9 mouse cellular contexts compared by ENCODE assay signal in the genomic region with DNA sequence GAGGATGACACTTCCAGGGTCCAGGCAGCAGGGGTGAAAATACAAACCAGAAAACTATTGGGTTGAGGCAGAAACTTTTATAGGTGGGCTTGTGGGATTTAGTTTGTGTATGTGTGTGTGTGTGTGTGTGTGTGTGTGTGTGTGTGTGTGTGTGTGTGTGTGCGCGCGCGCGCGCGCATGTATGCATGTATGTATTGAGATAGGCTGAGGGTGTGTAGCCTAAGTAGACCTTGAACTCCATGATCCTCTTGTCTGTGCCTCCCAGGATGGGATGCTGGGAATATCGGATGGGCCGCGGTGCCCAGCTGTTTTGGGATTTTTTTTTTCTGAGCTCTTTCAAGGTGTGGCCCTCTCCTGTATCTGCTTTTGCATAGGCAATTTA. TPM values are rescaled to one million over a fixed set of nuclear protein-coding genes. Genes with fewer than 3 reads are reported as not detected.
DNase-seq lines count a peak whose midpoint lies in the region; ATAC-seq and TF ChIP-seq lines count a peak whose summit lies in the region.
"Had no signal": no experiment of that assay in that cellular context is flagged by ENCODE, and none has a peak within 500 bp of the region (broad histone marks: within the 10 kb centered on the region; RNA-seq: fewer than 3 reads in every experiment).

No protein-coding gene starts in this region.

- peak; percentile 46 for ATAC-seq in forebrain, embryonic 15.5 days (replicated peaks)
- ATAC-seq in liver, embryonic 14.5 days (ENCODE audit: insufficient read depth) = no peak
- no peak for ATAC-seq in activated CD4-positive, CD25-positive, alpha-beta regulatory T cell, adult 4 months

- peaks cover 53% of the 10 kb centered on the region for H3K4me1 ChIP-seq in heart, embryonic 10.5 days
- peaks cover 3 to 29% of the 10 kb centered on the region in 2 experiments; a peak in 2 of 4 replicates for H3K4me1 ChIP-seq in CH12.LX (ENCODE audit: control insufficient read depth in 1 of 2, insufficient read depth in 2 of 2)
- peaks cover 14% of the 10 kb centered on the region for H3K4me1 ChIP-seq in forebrain, embryonic 15.5 days
- H3K4me1 ChIP-seq in liver, embryonic 14.5 days (replicated peaks; ENCODE audit: control insufficient read depth in 2 of 2, insufficient read depth in 2 of 2, low read length in 1 of 2) = peaks cover 0 to 3% of the 10 kb centered on the region in 2 experiments; a peak in 3 of 4 replicates

- H3K27me3 ChIP-seq in heart, embryonic 10.5 days (ENCODE audit: insufficient read depth, poor library complexity, severe bottlenecking) = no peaks in the 10 kb centered on the region
- H3K27me3 ChIP-seq in CH12.LX (replicated peaks) = peaks cover 25% of the 10 kb centered on the region
- H3K27me3 ChIP-seq in forebrain, embryonic 15.5 days = no peaks in the 10 kb centered on the region
- no peaks in the 10 kb centered on the region for H3K27me3 ChIP-seq in liver, embryonic 14.5 days (ENCODE audit: control insufficient read depth, insufficient read depth, low read length)

- intact Hi-C loops in left cerebral cortex, postnatal 14 days (cut with DNase I) = no loop called here

- dilution Hi-C loops in CH12.LX (cut with MboI; ENCODE audit: extremely low pct_ligation_motif_present, extremely low pct_unique_long_range_greater_than_20kb, low sequenced_read_pairs) = no loop called here

- H3K27ac ChIP-seq in heart, embryonic 10.5 days = peak overlapping the region; percentile 88
- H3K27ac ChIP-seq in CH12.LX (ENCODE audit: insufficient read depth, low read depth) = no peak overlapping the region
- H3K27ac ChIP-seq in forebrain, embryonic 15.5 days (replicated peaks) = no peak overlapping the region
- H3K27ac ChIP-seq in liver, embryonic 14.5 days = no peak overlapping the region

- in situ Hi-C loops in CH12.LX (cut with MboI; ENCODE audit: low pct_ligation_motif_present, low pct_unique_long_range_greater_than_20kb, low sequenced_read_pairs) = loop anchor here (25.0 kb wide), 2 partner anchors 279 to 504 kb away; a partner anchor contains a TSS

- H3K9me3 ChIP-seq in heart, embryonic 10.5 days = no peaks in the 10 kb centered on the region
- H3K9me3 ChIP-seq in CH12.LX (replicated peaks; ENCODE audit: low read length) = no peaks in the 10 kb centered on the region
- no peaks in the 10 kb centered on the region for H3K9me3 ChIP-seq in forebrain, embryonic 15.5 days
- H3K9me3 ChIP-seq in liver, embryonic 14.5 days (ENCODE audit: control insufficient read depth, low read length) = no peaks in the 10 kb centered on the region

- peak overlapping the region; percentile 65 for H3K4me2 ChIP-seq in CH12.LX (ENCODE audit: insufficient read depth, low read depth, poor library complexity, severe bottlenecking)
- H3K4me2 ChIP-seq in forebrain, embryonic 15.5 days (replicated peaks) = peak overlapping the region; percentile 61
- peak overlapping the region; percentile 82 for H3K4me2 ChIP-seq in liver, embryonic 14.5 days (ENCODE audit: low read depth)

- H3K4me3 ChIP-seq in heart, embryonic 10.5 days = peak overlapping the region; percentile 85
- peak overlapping the region in 2 of 3 experiments; percentile 31 to 84 for H3K4me3 ChIP-seq in CH12.LX (replicated peaks in 1 of 3; ENCODE audit: low read depth in 2 of 3, low read length in 2 of 3, poor library complexity in 1 of 3)
- peak overlapping the region; percentile 90 for H3K4me3 ChIP-seq in forebrain, embryonic 15.5 days
- H3K4me3 ChIP-seq in liver, embryonic 14.5 days (ENCODE audit: insufficient read depth in 1 of 2, low read depth in 2 of 2, low read length in 2 of 2) = peak overlapping the region; percentile 20 to 82; a peak in 3 of 4 replicates

- TF ChIP-seq RAD21 in CH12.LX (IDR thresholded peaks at IDR 0.05; ENCODE audit: low read depth, low read length) = no peak

- no peak for TF ChIP-seq CTCF in CH12.LX (conservative IDR thresholded peaks at IDR 0.05 in 1 of 2, IDR thresholded peaks at IDR 0.05 in 1 of 2; ENCODE audit: low read depth in 2 of 2, low read length in 2 of 2)
- TF ChIP-seq CTCF in liver, embryonic 14.5 days (IDR thresholded peaks at IDR 0.05; ENCODE audit: low read depth) = no peak

- peaks cover 16% of the 10 kb centered on the region for H3K79me2 ChIP-seq in CH12.LX (replicated peaks; ENCODE audit: control insufficient read depth, extremely low read depth, insufficient read depth, poor library complexity, severe bottlenecking)

- TF ChIP-seq EP300 in CH12.LX (IDR thresholded peaks at IDR 0.05; ENCODE audit: low read length) = no peak
- TF ChIP-seq EP300 in liver, embryonic 14.5 days (IDR thresholded peaks at IDR 0.05; ENCODE audit: low read depth) = no peak

- H3K9ac ChIP-seq in CH12.LX (ENCODE audit: insufficient read depth, low read depth) = peak overlapping the region; percentile 53; the same call in 1 of the 2 replicates
- peak overlapping the region; percentile 82; the same call in 1 of the 2 replicates for H3K9ac ChIP-seq in forebrain, embryonic 15.5 days (replicated peaks)
- peak overlapping the region; percentile 56 for H3K9ac ChIP-seq in liver, embryonic 14.5 days (replicated peaks)

- peaks cover 39% of the 10 kb centered on the region for H3K36me3 ChIP-seq in heart, embryonic 10.5 days
- peaks cover 30 to 37% of the 10 kb centered on the region in 2 experiments for H3K36me3 ChIP-seq in CH12.LX (replicated peaks in 1 of 2; ENCODE audit: control insufficient read depth in 1 of 2, insufficient read depth in 1 of 2, low read length in 1 of 2)
- peaks cover 20% of the 10 kb centered on the region for H3K36me3 ChIP-seq in forebrain, embryonic 15.5 days
- peaks cover 10% of the 10 kb centered on the region for H3K36me3 ChIP-seq in liver, embryonic 14.5 days (replicated peaks; ENCODE audit: control insufficient read depth, insufficient read depth, low read depth)

- whole genome bisulfite sequencing in heart, embryonic 10.5 days = 53% methylated on average over 5 of the region's 10 CpGs
- 59% methylated on average over 10 of the region's 10 CpGs for WGBS in forebrain, embryonic 15.5 days
- WGBS in liver, embryonic 14.5 days (ENCODE audit: insufficient replicate concordance) = 40% methylated on average over 10 of the region's 10 CpGs

- no peak for DNase-seq in heart, embryonic 10.5 days (ENCODE audit: low spot score)
- DNase-seq in heart, postnatal 4 days = no peak
- DNase-seq in CH12.LX (ENCODE audit: extremely low read depth) = no peak
- DNase-seq in liver, embryonic 14.5 days (ENCODE audit: low read depth in 3 of 3, low spot score in 3 of 3) = no peak
- no peak for DNase-seq in adrenal gland, postnatal 25 days
- DNase-seq in left cerebral cortex, postnatal 14 days (ENCODE audit: low spot score in 2 of 2) = no peak

- TF ChIP-seq POLR2A in CH12.LX (IDR thresholded peaks at IDR 0.05; ENCODE audit: low read depth, low read length) = no peak

RNA-seq across cellular contexts. Expression of a gene that starts 0.4 kb away (rescaled TPM):
- polyA plus RNA-seq in heart, embryonic 10.5 days (2016; fragmentation: Nextera tagmentation; extraction: Ambion mirVana) = 29.1 and 37.7 TPM in 2 replicates
- 10 to 100 TPM; 17.4 to 20.1 TPM for total RNA-seq in heart, postnatal 4 days (2021)
- total RNA-seq in CH12.LX (2012; rRNA removed) (69.1 and 80.0 TPM in 2 replicates), CH12.LX (2014; rRNA removed) (54.4 and 54.9 TPM in 2 replicates)
- polyA plus RNA-seq in CH12.LX (2012; ENCODE audit: insufficient read length, low read depth) = 107 and 135 TPM in 2 replicates
- polyA plus RNA-seq in forebrain, embryonic 15.5 days (2015; fragmentation: Nextera tagmentation; extraction: Ambion mirVana) = 32.0 and 37.5 TPM in 2 replicates
- 26.1 and 27.2 TPM in 2 replicates for polyA plus RNA-seq in liver, embryonic 14.5 days (2012; rRNA removed)
- 11.9 and 13.8 TPM in 2 replicates for polyA plus RNA-seq in liver, embryonic 14.5 days (2014; fragmentation: Nextera tagmentation; extraction: Ambion mirVana)
- polyA plus RNA-seq in activated CD4-positive, CD25-positive, alpha-beta regulatory T cell, adult 4 months (2017; shearing (Covaris generic)) = 10 to 100 TPM; 34.6 to 37.7 TPM
- 23.5 and 31.4 TPM in 2 replicates for total RNA-seq in adrenal gland, postnatal 25 days (2021)
- 10 to 100 TPM; 31.2 to 35.6 TPM for total RNA-seq in left cerebral cortex, postnatal 14 days (2021)

RNA-seq across cellular contexts. Expression of a gene that starts 1.8 kb away (rescaled TPM):
- 185 and 294 TPM in 2 replicates for polyA plus RNA-seq in heart, embryonic 10.5 days (2016; fragmentation: Nextera tagmentation; extraction: Ambion mirVana)
- 100 to 1,000 TPM; 177 to 187 TPM for total RNA-seq in heart, postnatal 4 days (2021)
- total RNA-seq in CH12.LX (2012; rRNA removed) (0.08 TPM in 1 of 2 replicates, not detected in the other), CH12.LX (2014; rRNA removed) (0.08 TPM in 1 of 2 replicates, not detected in the other)
- polyA plus RNA-seq in CH12.LX (2012; ENCODE audit: insufficient read length, low read depth) = 0.19 and 0.26 TPM in 2 replicates
- polyA plus RNA-seq in forebrain, embryonic 15.5 days (2015; fragmentation: Nextera tagmentation; extraction: Ambion mirVana) = 1.0 and 1.3 TPM in 2 replicates
- polyA plus RNA-seq in liver, embryonic 14.5 days (2012; rRNA removed) = 0.21 and 0.45 TPM in 2 replicates
- polyA plus RNA-seq in liver, embryonic 14.5 days (2014; fragmentation: Nextera tagmentation; extraction: Ambion mirVana) = 0.57 and 0.95 TPM in 2 replicates
- not detected for polyA plus RNA-seq in activated CD4-positive, CD25-positive, alpha-beta regulatory T cell, adult 4 months (2017; shearing (Covaris generic))
- total RNA-seq in adrenal gland, postnatal 25 days (2021) = 6.2 and 9.8 TPM in 2 replicates
- total RNA-seq in left cerebral cortex, postnatal 14 days (2021) = 1 to 10 TPM; 2.9 to 4.3 TPM

RNA-seq across cellular contexts. Expression of a gene that starts 16.7 kb away (rescaled TPM):
- 0.06 and 0.11 TPM in 2 replicates for polyA plus RNA-seq in heart, embryonic 10.5 days (2016; fragmentation: Nextera tagmentation; extraction: Ambion mirVana)
- under 1 TPM; 0.12 to 0.16 TPM for total RNA-seq in heart, postnatal 4 days (2021)
- total RNA-seq in CH12.LX (2012; rRNA removed) (0.08 TPM in 1 of 2 replicates, not detected in the other), CH12.LX (2014; rRNA removed) (not detected in 2 replicates)
- 0.22 and 0.36 TPM in 2 replicates for polyA plus RNA-seq in CH12.LX (2012; ENCODE audit: insufficient read length, low read depth)
- polyA plus RNA-seq in forebrain, embryonic 15.5 days (2015; fragmentation: Nextera tagmentation; extraction: Ambion mirVana) = 0.23 and 0.60 TPM in 2 replicates
- 0.07 and 0.09 TPM in 2 replicates for polyA plus RNA-seq in liver, embryonic 14.5 days (2012; rRNA removed)
- 0.04 and 0.18 TPM in 2 replicates for polyA plus RNA-seq in liver, embryonic 14.5 days (2014; fragmentation: Nextera tagmentation; extraction: Ambion mirVana)
- polyA plus RNA-seq in activated CD4-positive, CD25-positive, alpha-beta regulatory T cell, adult 4 months (2017; shearing (Covaris generic)) = under 1 TPM in 1 of 2 experiments, not detected in 1; 0.25 TPM
- 0.18 TPM in 1 of 2 replicates, not detected in the other for total RNA-seq in adrenal gland, postnatal 25 days (2021)
- not detected for total RNA-seq in left cerebral cortex, postnatal 14 days (2021)
- total RNA-seq: layer of hippocampus, postnatal 36 days had no signal

RNA-seq across cellular contexts. Expression of a gene that starts 18.2 kb away (rescaled TPM):
- 14.2 and 16.6 TPM in 2 replicates for polyA plus RNA-seq in heart, embryonic 10.5 days (2016; fragmentation: Nextera tagmentation; extraction: Ambion mirVana)
- total RNA-seq in heart, postnatal 4 days (2021) = 10 to 100 TPM; 10.2 to 11.0 TPM
- total RNA-seq in CH12.LX (2012; rRNA removed) (27.2 and 35.5 TPM in 2 replicates), CH12.LX (2014; rRNA removed) (15.0 and 15.7 TPM in 2 replicates)
- 27.6 and 33.3 TPM in 2 replicates for polyA plus RNA-seq in CH12.LX (2012; ENCODE audit: insufficient read length, low read depth)
- 13.5 and 14.2 TPM in 2 replicates for polyA plus RNA-seq in forebrain, embryonic 15.5 days (2015; fragmentation: Nextera tagmentation; extraction: Ambion mirVana)
- polyA plus RNA-seq in liver, embryonic 14.5 days (2012; rRNA removed) = 2.8 and 3.5 TPM in 2 replicates
- 5.8 and 6.8 TPM in 2 replicates for polyA plus RNA-seq in liver, embryonic 14.5 days (2014; fragmentation: Nextera tagmentation; extraction: Ambion mirVana)
- 10 to 100 TPM; 21.4 to 28.1 TPM for polyA plus RNA-seq in activated CD4-positive, CD25-positive, alpha-beta regulatory T cell, adult 4 months (2017; shearing (Covaris generic))
- 15.1 and 19.1 TPM in 2 replicates for total RNA-seq in adrenal gland, postnatal 25 days (2021)
- total RNA-seq in left cerebral cortex, postnatal 14 days (2021) = 10 to 100 TPM; 11.9 to 14.5 TPM

RNA-seq across cellular contexts. Expression of a gene that starts 37.6 kb away (rescaled TPM):
- polyA plus RNA-seq in heart, embryonic 10.5 days (2016; fragmentation: Nextera tagmentation; extraction: Ambion mirVana) = 7.5 and 7.9 TPM in 2 replicates
- 1 to 10 TPM; 3.6 to 4.4 TPM for total RNA-seq in heart, postnatal 4 days (2021)
- 14.8 and 16.5 TPM in 2 replicates for total RNA-seq in CH12.LX (2012; rRNA removed)
- total RNA-seq in CH12.LX (2014; rRNA removed) = 1.2 and 1.5 TPM in 2 replicates
- polyA plus RNA-seq in CH12.LX (2012; ENCODE audit: insufficient read length, low read depth) = 3.0 TPM in 2 replicates
- polyA plus RNA-seq in forebrain, embryonic 15.5 days (2015; fragmentation: Nextera tagmentation; extraction: Ambion mirVana) = 8.7 and 10.0 TPM in 2 replicates
- polyA plus RNA-seq in liver, embryonic 14.5 days (2012; rRNA removed) = 12.6 and 12.9 TPM in 2 replicates
- polyA plus RNA-seq in liver, embryonic 14.5 days (2014; fragmentation: Nextera tagmentation; extraction: Ambion mirVana) = 19.0 and 20.6 TPM in 2 replicates
- polyA plus RNA-seq in activated CD4-positive, CD25-positive, alpha-beta regulatory T cell, adult 4 months (2017; shearing (Covaris generic)) = 1 to 10 TPM; 7.9 to 9.4 TPM
- 5.9 and 9.4 TPM in 2 replicates for total RNA-seq in adrenal gland, postnatal 25 days (2021)
- total RNA-seq in left cerebral cortex, postnatal 14 days (2021) = 1 to 10 TPM; 5.1 to 6.4 TPM

Comparison
In these comparisons a context has a peak if more than half of its experiments do, and no peak if none do; other contexts are left out.
1. RNA of a gene that starts 1.8 kb away (polyA plus RNA-seq): 185 to 294 TPM in heart, embryonic 10.5 days; 1.0 to 1.3 TPM in forebrain, embryonic 15.5 days, 0.21 to 0.95 TPM in liver, embryonic 14.5 days, 0.19 to 0.26 TPM in CH12.LX and not detected in activated CD4-positive, CD25-positive, alpha-beta regulatory T cell, adult 4 months; every median in the first group is over 10 times any median in the second.
2. Peak in every context shown above with its lines, with median percentiles within 50 percentile points of each other: H3K4me3 ChIP-seq, H3K4me2 ChIP-seq and H3K9ac ChIP-seq.